Mouse (Mus musculus) forebrain, embryonic 15.5 days (tissue): ENCODE measurements at regions not wholly inside any gene's neighbourhood (a gene's known extent, or its start where the extent isn't known, plus 50 kb on each side); places are given as distances from the start of the nearest gene placed in this dataset.

Experiments
- ATAC-seq: fragments of 200-750 bp; cut with Nextera tagmentation; replicated peaks from 2 replicates; pipeline ENCODE4 v1.8.0; 2017; ENCODE audit warnings: mild to moderate bottlenecking, moderate TSS enrichment, moderate library complexity
- H3K27ac ChIP-seq: fragments of 300-500 bp; sonication (generic); replicated peaks from 2 replicates; pipeline ENCODE4 v1.5.1; 2015; ENCODE audit warnings: mild to moderate bottlenecking, inconsistent platforms
- H3K27me3 ChIP-seq: fragments of 300-500 bp; sonication (generic); 2 replicates; pipeline ENCODE4 v1.6.1; 2015; ENCODE audit warnings: inconsistent platforms
- H3K36me3 ChIP-seq: fragments of 300-500 bp; sonication (generic); 2 replicates; pipeline ENCODE4 v1.6.1; 2015; ENCODE audit warnings: mild to moderate bottlenecking, inconsistent platforms
- H3K4me1 ChIP-seq: fragments of 300-500 bp; sonication (generic); 2 replicates; pipeline ENCODE4 v1.6.1; 2015; ENCODE audit warnings: inconsistent platforms
- H3K4me2 ChIP-seq: fragments of 300-500 bp; sonication (generic); replicated peaks from 2 replicates; pipeline ENCODE4 v1.6.1; 2015; ENCODE audit warnings: mild to moderate bottlenecking, inconsistent platforms
- H3K4me3 ChIP-seq: fragments of 300-500 bp; sonication (generic); 2 replicates; pipeline ENCODE4 v1.5.1; 2015; ENCODE audit warnings: mild to moderate bottlenecking, inconsistent platforms
- H3K9ac ChIP-seq: fragments of 300-500 bp; sonication (generic); replicated peaks from 2 replicates; pipeline ENCODE4 v1.6.1; 2015; ENCODE audit warnings: mild to moderate bottlenecking, inconsistent platforms
- H3K9me3 ChIP-seq: fragments of 300-500 bp; sonication (generic); 2 replicates; pipeline ENCODE4 v1.6.1; 2016; ENCODE audit warnings: inconsistent platforms
- WGBS: fragments of 180-500 bp; shearing (Covaris S2); methylation state at CpG from one replicate; pipeline ENCODE4 v1.1.7; 2015; ENCODE audit warnings: mixed read lengths; 5-methylcytosine and 5-hydroxymethylcytosine counted together

DNA sequence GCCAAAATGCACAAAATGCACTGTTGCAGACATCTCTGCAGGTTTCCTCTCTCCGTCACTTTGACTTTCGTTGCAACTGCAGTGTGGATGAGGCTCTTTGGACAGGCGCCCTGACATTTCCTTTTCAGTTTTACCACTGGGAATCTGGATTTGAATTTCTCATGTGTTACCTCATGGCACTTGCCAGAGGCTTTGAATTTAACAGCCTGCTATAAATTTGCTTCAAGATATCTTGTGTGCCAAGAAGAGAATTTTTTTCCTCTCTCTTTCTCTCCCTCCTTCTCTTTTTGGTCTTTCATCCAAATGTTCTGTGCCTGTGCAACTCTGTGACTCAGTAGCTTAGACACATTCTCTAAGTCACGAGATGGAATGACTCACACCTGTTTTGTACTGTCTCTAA is 2213.6 kb upstream of the Lrrc6 start:
- Histone ChIP-seq H3K36me3 (no peaks in the 10 kb centered on the region), H3K27ac (0 out of 2 replicates have a peak overlapping the region, but pooled peaks have one; percentile 29), H3K9ac (no peak overlapping the region), H3K4me2 (no peak overlapping the region), H3K27me3 (no peaks in the 10 kb centered on the region), H3K9me3 (no peaks in the 10 kb centered on the region), H3K4me3 (no peak overlapping the region), H3K4me1 (no peaks in the 10 kb centered on the region)
- ATAC-seq, result no peak
- 79% methylated on average over 4 of the region's 4 CpGs for WGBS

- Histone ChIP-seq H3K27me3 (no peaks in the 10 kb centered on the region), H3K36me3 (no peaks in the 10 kb centered on the region), H3K4me3 (no peak overlapping the region), H3K9me3 (no peaks in the 10 kb centered on the region), H3K9ac (no peak overlapping the region), H3K4me2 (no peak overlapping the region), H3K4me1 (no peaks in the 10 kb centered on the region), H3K27ac (no peak overlapping the region)
- 61% methylated on average over 3 of the region's 3 CpGs for WGBS
- ATAC-seq, result no peak
Measured at GRCm38 (mm10) chr15:68707306-68707705, 2206.6 kb upstream of the Lrrc6 start.

DNA sequence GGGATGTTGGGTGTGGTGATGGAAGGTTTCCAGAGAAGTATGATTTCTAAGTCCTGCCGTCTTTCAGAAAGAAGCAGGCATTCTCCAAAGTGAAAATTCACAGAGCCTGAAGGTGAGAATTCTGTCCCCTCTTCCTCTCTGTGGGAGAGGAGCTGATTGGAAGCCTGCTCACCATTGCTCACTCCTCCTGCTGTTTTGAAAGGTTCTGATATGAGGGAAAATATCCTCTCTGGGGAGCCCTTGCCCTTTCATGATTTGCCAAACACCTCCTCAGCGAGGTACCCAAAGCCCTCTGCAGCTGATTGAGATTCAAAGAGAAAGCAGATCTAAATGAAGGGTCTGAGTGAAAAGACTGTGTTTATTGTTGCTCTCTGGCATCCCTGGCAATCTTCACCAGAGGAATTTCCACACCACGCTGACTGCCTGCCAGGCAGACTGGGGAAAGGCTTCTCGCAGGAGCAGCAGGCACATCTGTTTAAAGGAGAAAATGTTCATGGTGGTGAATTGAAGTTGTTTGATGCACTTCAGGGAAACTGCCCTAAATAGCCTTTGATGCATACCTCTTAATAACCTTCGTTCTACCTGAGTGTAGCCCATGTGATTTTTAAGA is 2194.4 kb upstream of the Lrrc6 start:
- Histone ChIP-seq H3K9me3 (no peaks in the 10 kb centered on the region), H3K27me3 (no peaks in the 10 kb centered on the region), H3K36me3 (no peaks in the 10 kb centered on the region), H3K4me2 (no peak overlapping the region), H3K27ac (no peak overlapping the region), H3K4me1 (peaks cover 3% of the 10 kb centered on the region; the same call in 1 of the 2 replicates), H3K4me3 (no peak overlapping the region), H3K9ac (no peak overlapping the region)
- 0 out of 2 replicates have a peak, but pooled peaks have one; percentile 16 for ATAC-seq
- 43% methylated on average over 5 of the region's 5 CpGs for WGBS

- no peaks in the 10 kb centered on the region for H3K27me3 ChIP-seq
- H3K9ac ChIP-seq, result no peak overlapping the region
- no peaks in the 10 kb centered on the region for H3K4me1 ChIP-seq
- no peaks in the 10 kb centered on the region for H3K36me3 ChIP-seq
- 0 out of 2 replicates have a peak, but pooled peaks have one; percentile 16 for ATAC-seq
- no peaks in the 10 kb centered on the region for H3K9me3 ChIP-seq
- no peak overlapping the region for H3K4me2 ChIP-seq
- no peak overlapping the region for H3K4me3 ChIP-seq
- H3K27ac ChIP-seq, result no peak overlapping the region
- WGBS, result 73% methylated on average over 1 of the region's 1 CpGs
Measured at GRCm38 (mm10) chr15:68667462-68667861, 2166.8 kb upstream of the Lrrc6 start.

DNA sequence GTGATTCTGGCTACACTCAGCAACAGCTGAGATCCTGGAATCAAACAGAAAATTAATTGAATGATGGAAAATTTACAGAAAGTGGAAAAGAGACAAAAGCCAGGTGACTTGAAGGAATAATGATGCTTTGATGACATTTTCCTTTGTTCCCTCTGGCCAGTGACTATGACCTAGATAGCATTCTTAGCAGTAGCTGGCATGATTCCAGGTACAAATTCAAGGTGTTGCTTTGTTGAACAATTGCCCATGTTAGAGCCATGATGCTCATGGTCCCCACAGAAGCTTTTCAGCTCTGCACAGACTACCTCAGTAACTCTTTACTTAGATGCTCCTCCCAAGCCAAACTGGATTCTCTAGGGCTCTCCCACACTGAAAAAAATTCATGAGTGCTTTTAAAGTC is 2164.6 kb upstream of the Lrrc6 start:
- Histone ChIP-seq H3K9ac (no peak overlapping the region), H3K4me1 (no peaks in the 10 kb centered on the region), H3K36me3 (no peaks in the 10 kb centered on the region), H3K9me3 (no peaks in the 10 kb centered on the region), H3K4me3 (no peak overlapping the region), H3K27me3 (no peaks in the 10 kb centered on the region), H3K27ac (no peak overlapping the region), H3K4me2 (no peak overlapping the region)
- no peak for ATAC-seq

DNA sequence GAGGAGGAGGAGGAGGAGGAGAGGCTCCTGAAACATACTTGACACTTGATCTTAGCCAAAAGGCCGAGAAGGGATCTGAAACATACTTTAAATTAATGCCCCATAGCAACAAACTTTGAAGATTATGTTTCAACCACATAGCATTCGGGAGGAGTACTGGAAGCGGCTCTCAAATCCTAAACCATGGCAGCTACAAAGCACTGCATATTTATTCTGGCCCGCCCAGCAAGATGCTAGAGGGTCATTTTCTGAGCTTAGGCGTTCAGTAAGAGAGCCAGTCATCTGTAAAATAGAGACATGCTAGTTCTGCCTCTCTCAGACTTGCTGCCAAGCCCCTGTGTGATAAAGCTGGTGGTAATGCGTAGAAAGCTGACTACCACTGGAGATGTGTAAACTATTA is 2156.0 kb upstream of the Lrrc6 start:
- H3K9ac ChIP-seq, result no peak overlapping the region
- H3K4me3 ChIP-seq, result no peak overlapping the region
- H3K27me3 ChIP-seq, result no peaks in the 10 kb centered on the region
- no peak for ATAC-seq
- WGBS, result 68% methylated on average over 6 of the region's 6 CpGs
- H3K27ac ChIP-seq, result no peak overlapping the region
- no peaks in the 10 kb centered on the region for H3K36me3 ChIP-seq
- no peaks in the 10 kb centered on the region for H3K4me1 ChIP-seq
- H3K4me2 ChIP-seq, result no peak overlapping the region
- no peaks in the 10 kb centered on the region for H3K9me3 ChIP-seq

DNA sequence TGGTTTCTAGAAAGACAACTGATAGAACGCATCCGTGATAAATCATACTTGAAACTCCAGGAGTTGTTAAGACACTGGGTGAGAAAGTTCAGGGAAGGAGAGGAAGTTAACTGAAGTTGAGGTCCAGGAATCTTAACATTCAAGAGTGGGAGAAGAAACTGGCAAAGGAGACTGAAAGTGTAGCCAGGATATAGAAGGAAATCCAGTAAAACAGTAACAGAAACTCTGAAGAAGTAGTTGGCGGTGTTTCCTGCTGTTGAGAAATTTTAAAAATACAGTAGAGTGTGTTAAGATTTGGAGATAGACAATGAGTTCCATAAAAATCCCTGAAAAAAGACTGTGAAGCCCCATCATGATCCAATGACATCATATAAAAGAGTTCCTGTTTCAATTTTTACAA is 2154.3 kb upstream of the Lrrc6 start:
- no peaks in the 10 kb centered on the region for H3K4me1 ChIP-seq
- H3K9me3 ChIP-seq, result no peaks in the 10 kb centered on the region
- H3K27me3 ChIP-seq, result no peaks in the 10 kb centered on the region
- WGBS, result 96% methylated on average over 3 of the region's 3 CpGs
- no peak overlapping the region for H3K9ac ChIP-seq
- H3K4me3 ChIP-seq, result no peak overlapping the region
- no peaks in the 10 kb centered on the region for H3K36me3 ChIP-seq
- no peak for ATAC-seq
- H3K4me2 ChIP-seq, result no peak overlapping the region
- H3K27ac ChIP-seq, result no peak overlapping the region

DNA sequence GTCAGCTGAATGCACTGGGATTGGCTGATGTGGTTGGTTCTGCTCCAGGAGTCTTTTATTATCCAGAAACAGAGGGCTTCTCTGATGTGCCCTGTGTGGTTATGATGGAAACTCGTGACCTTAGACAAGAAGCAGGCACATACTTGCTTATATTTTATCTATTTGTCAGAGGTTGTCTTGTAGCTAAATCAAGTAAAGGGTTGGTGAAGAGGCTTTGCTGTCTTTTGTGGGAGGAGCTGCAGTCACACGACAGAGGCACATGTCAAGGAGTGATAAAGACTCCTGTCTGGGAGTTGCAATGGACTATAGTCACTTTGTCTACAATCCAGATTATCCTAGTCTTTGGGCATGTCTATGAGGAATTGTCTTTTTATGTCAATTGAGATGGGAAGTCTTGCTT is 2149.9 kb upstream of the Lrrc6 start:
- no peaks in the 10 kb centered on the region for H3K9me3 ChIP-seq
- no peak overlapping the region for H3K27ac ChIP-seq
- no peaks in the 10 kb centered on the region for H3K36me3 ChIP-seq
- H3K27me3 ChIP-seq, result no peaks in the 10 kb centered on the region
- H3K4me3 ChIP-seq, result no peak overlapping the region
- no peak overlapping the region for H3K9ac ChIP-seq
- 68% methylated on average over 2 of the region's 2 CpGs for WGBS
- H3K4me1 ChIP-seq, result no peaks in the 10 kb centered on the region
- no peak overlapping the region for H3K4me2 ChIP-seq
- ATAC-seq, result no peak

- H3K4me1 ChIP-seq, result no peaks in the 10 kb centered on the region
- H3K4me3 ChIP-seq, result no peak overlapping the region
- H3K27me3 ChIP-seq, result no peaks in the 10 kb centered on the region
- H3K36me3 ChIP-seq, result no peaks in the 10 kb centered on the region
- ATAC-seq, result 0 out of 2 replicates have a peak, but pooled peaks have one; percentile 26
- no peaks in the 10 kb centered on the region for H3K9me3 ChIP-seq
- H3K4me2 ChIP-seq, result no peak overlapping the region
- no peak overlapping the region for H3K27ac ChIP-seq
- WGBS, result 40% methylated on average over 3 of the region's 3 CpGs
- no peak overlapping the region for H3K9ac ChIP-seq
Measured at GRCm38 (mm10) chr15:68650033-68650432, 2149.3 kb upstream of the Lrrc6 start.

GRCm38 (mm10) chr15:68646865-68647264 is 2146.2 kb upstream of the Lrrc6 start:
- Histone ChIP-seq H3K27ac (no peak overlapping the region), H3K27me3 (no peaks in the 10 kb centered on the region), H3K4me3 (no peak overlapping the region), H3K9me3 (no peaks in the 10 kb centered on the region), H3K9ac (no peak overlapping the region), H3K4me1 (no peaks in the 10 kb centered on the region), H3K36me3 (no peaks in the 10 kb centered on the region), H3K4me2 (no peak overlapping the region)
- no peak for ATAC-seq
- WGBS, result 72% methylated on average over 3 of the region's 3 CpGs

GRCm38 (mm10) chr15:68644862-68645261 is 2144.2 kb upstream of the Lrrc6 start:
- WGBS, result 93% methylated on average over 1 of the region's 1 CpGs
- ATAC-seq, result no peak
- Histone ChIP-seq H3K4me3 (no peak overlapping the region), H3K4me2 (no peak overlapping the region), H3K27ac (no peak overlapping the region), H3K9me3 (no peaks in the 10 kb centered on the region), H3K4me1 (no peaks in the 10 kb centered on the region), H3K36me3 (no peaks in the 10 kb centered on the region), H3K27me3 (no peaks in the 10 kb centered on the region), H3K9ac (no peak overlapping the region)

GRCm38 (mm10) chr15:68635633-68636032 is 2134.9 kb upstream of the Lrrc6 start:
- no peak overlapping the region for H3K4me2 ChIP-seq
- no peak overlapping the region for H3K9ac ChIP-seq
- no peak overlapping the region for H3K4me3 ChIP-seq
- no peak for ATAC-seq
- no peaks in the 10 kb centered on the region for H3K9me3 ChIP-seq
- H3K27me3 ChIP-seq, result no peaks in the 10 kb centered on the region
- no peaks in the 10 kb centered on the region for H3K4me1 ChIP-seq
- no peak overlapping the region for H3K27ac ChIP-seq
- no peaks in the 10 kb centered on the region for H3K36me3 ChIP-seq

- 73% methylated on average over 4 of the region's 4 CpGs for WGBS
- no peaks in the 10 kb centered on the region for H3K36me3 ChIP-seq
- no peaks in the 10 kb centered on the region for H3K9me3 ChIP-seq
- no peak overlapping the region for H3K27ac ChIP-seq
- no peak overlapping the region for H3K4me3 ChIP-seq
- H3K9ac ChIP-seq, result no peak overlapping the region
- no peak overlapping the region for H3K4me2 ChIP-seq
- ATAC-seq, result no peak
- no peaks in the 10 kb centered on the region for H3K27me3 ChIP-seq
- H3K4me1 ChIP-seq, result no peaks in the 10 kb centered on the region
Measured at GRCm38 (mm10) chr15:68626976-68627375, 2126.3 kb upstream of the Lrrc6 start.
